Mouse (Mus musculus): ENCODE measurements around the gene Crygc.
"Not testable (repeated sequence)": the region's sequence is repeated elsewhere in the genome, so short reads cannot be mapped to it uniquely, and the experiment has no call there.

Gene Crygc

DNA sequence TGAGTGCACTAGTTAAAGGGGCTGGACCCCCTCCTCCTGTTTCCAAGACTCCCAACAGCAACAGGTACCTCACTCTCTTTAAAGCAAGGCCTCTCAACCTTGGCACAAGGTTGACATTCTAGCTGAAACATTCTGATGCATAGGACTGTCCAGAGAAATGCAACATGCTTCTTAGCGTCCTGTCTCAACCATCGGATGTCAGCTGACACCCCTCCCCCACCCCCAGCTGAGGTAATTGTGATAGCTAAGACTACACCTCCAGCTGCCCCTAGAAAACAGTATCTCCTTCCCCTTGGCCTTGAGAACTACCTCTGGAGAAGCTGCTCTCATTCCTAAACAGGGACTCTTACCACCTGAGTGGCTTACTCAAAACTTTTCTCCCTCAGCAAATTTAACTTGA lies 21.3 kb downstream of the Crygc start:
- DNase-seq (ENCODE audit: low spot score in 2 of 2) = no peak

GRCm38 (mm10) chr1:65051696-65052095 lies 21.8 kb downstream of the Crygc start:
- no peak for DNase-seq (ENCODE audit: low spot score in 2 of 2)

GRCm38 (mm10) chr1:65050952-65051351 lies 22.5 kb downstream of the Crygc start, which contains the start of gene Cryge:
Gene Cryge (minus strand): TSS chr1:65051149.
- DNase-seq (ENCODE audit: low spot score in 2 of 2) = not testable (repeated sequence)

DNA sequence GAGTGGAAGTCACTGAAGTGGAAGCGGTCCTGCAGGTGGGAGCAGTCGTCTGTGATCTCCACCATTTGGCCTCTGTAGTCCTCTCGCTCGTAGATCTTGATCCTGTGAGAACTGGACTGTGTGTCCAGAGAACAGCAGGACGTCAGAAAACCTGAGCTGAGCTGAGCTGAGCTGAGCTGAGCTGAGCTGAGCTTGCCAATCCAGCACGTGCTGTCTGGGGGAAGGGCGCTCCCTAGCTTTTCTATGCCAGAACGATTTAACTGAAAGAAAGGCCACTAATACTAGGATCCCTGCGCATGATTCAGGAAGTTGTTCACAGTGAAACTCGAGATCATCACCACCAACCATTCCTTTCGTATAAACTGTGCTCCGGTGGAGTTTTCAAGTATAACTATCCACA lies 24.7 kb downstream of the Crygc start:
- no peak for DNase-seq (ENCODE audit: low spot score in 2 of 2)

DNA sequence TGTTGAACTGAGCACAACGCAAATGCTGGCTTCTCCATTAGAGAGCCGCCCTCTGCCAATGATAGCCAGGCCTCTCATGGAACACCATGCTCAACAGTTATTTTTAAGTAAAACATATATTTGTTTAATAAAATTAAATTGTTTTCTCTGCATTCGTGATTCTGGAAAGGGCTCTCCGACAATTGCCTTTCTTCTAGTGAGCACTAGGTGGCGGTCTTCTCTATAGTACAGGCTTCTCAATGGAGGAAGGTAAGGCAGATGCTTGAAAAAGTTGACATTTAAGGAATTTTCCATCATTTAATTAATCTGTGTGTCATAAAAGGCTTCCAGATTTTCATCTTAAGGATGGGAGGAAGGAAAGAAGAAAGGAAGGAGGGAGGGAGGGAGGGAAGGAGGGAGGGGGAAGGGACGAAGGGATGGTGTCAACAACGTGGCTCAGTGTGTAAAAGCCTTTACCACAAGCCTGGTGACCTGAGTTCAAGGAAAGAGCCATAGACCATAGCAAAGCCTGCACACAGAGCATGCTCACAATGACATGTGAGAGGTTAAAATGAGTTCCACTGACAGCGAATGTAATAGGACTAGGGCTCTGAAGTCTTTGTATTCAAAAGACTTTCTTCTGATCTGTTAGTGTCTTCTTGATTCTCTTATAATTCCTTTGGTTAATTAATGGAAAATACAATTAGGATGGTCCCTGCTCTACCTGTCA lies 26.9 kb downstream of the Crygc start:
- no peak for DNase-seq (ENCODE audit: low spot score in 2 of 2)

DNA sequence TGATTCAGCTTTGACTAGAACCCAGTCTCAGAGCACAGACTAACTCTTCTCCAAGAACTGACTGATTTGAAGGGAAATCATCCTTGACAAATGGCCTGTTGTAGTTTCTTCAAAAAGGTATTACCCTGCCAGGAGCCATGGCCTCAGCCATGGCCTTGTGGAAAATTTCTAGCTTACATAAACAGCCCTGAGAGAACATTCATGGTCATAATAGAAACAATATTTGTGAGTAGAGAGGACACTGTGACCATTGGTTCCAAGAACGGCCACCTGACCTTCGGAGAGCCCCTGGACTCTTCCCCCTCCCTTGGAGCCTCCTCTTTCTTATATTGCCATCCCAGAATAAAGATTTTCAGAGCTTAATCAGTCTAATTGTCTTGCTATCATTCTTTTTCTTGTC lies 30.1 kb downstream of the Crygc start:
- no peak for DNase-seq (ENCODE audit: low spot score in 2 of 2)

- no peak for DNase-seq (ENCODE audit: low spot score in 2 of 2)
Measured at GRCm38 (mm10) chr1:65041837-65042236, 31.7 kb downstream of the Crygc start.

GRCm38 (mm10) chr1:65040806-65041205 lies 32.7 kb downstream of the Crygc start:
- DNase-seq (ENCODE audit: low spot score in 2 of 2) = no peak

DNA sequence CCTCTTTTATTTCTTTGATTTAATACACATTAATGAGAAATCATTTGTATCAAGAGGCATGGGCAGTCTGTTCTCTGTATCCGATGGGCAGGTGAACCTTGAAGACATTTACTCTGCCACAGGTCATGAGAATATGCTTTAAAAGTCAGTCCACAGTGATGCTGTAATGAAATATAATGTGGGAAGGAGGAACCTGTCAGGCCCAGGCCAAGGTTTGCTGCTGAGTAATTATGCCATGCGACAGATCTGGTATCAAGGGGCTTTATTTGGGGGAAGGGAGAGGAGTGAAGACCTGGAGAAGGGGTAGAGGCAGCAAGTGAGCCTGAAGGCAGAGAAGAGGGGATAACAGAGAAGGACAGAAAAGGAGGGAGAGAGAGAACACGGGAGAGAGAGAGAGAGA lies 33.8 kb downstream of the Crygc start:
- DNase-seq (ENCODE audit: low spot score in 2 of 2) = no peak

DNA sequence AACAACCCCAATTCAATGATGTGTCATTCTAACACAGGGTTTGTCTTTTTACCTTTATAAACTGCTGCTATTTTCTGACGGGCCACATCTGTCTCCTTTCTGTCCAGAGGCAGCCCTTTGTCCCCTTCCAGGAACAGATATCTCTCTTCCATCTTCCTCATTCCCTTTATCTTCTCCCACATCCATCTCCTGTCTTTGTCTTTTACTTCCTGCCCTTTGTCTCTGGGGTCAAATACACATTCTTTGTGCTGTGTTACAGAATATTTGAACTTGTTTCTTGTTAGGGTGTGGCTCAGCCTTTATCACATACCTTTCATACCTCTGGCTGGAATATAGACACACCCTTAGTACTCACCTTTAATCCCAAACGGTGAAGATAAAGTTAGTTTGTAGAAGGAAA lies 35.9 kb downstream of the Crygc start:
- DNase-seq (ENCODE audit: low spot score in 2 of 2) = no peak

GRCm38 (mm10) chr1:65035513-65035912 lies 38.0 kb downstream of the Crygc start:
- no peak for DNase-seq (ENCODE audit: low spot score in 2 of 2)

- no peak for DNase-seq (ENCODE audit: low spot score in 2 of 2)
Measured at GRCm38 (mm10) chr1:65032641-65033040, 40.8 kb downstream of the Crygc start, which contains the start of gene Akr1cl. Gene Akr1cl (minus strand): TSS chr1:65032759.

GRCm38 (mm10) chr1:65028206-65028605 lies 45.3 kb downstream of the Crygc start:
- no peak for DNase-seq (ENCODE audit: low spot score in 2 of 2)
